Mouse (Mus musculus) megakaryocyte, embryonic 14.5 days (primary cell): ENCODE measurements around the gene Mink1. TPM values are rescaled to one million over a fixed set of nuclear protein-coding genes. Genes with fewer than 3 reads are reported as not detected.

Source experiments
- H3K27me3 ChIP-seq: replicated peaks from 2 replicates; pipeline ENCODE3; 2012; ENCODE audit warnings: inconsistent platforms
- H3K36me3 ChIP-seq: replicated peaks from 2 replicates; pipeline ENCODE3; 2012; ENCODE audit warnings: low read length, inconsistent platforms, mixed read lengths
- H3K4me1 ChIP-seq: 2 replicates; pipeline ENCODE4 v1.6.1; 2012; ENCODE audit warnings: inconsistent platforms
- H3K4me3 ChIP-seq: replicated peaks from 2 replicates; pipeline ENCODE3; 2012; ENCODE audit warnings: moderate library complexity, mild to moderate bottlenecking, inconsistent platforms
- H3K9me3 ChIP-seq: 2 replicates; pipeline ENCODE4 v1.6.1; 2012; ENCODE audit warnings: inconsistent platforms
- FLI1 ChIP-seq: IDR thresholded peaks from 2 replicates; pipeline ENCODE4 v1.6.1; 2012; ENCODE audit warnings: low read length, inconsistent platforms, mixed read lengths
- GATA1 ChIP-seq: IDR thresholded peaks from 3 replicates; pipeline ENCODE4 v1.6.1; 2012; ENCODE audit warnings: mixed read lengths, low read length, inconsistent platforms, borderline replicate concordance
- polyA plus RNA-seq: library from polyadenylated mRNA; stranded (reverse); fragments of >175 nt; gene quantifications from 2 replicates; pipeline ENCODE4 v1.2.3, GENCODE M21; 2012; ENCODE audit warnings: low replicate concordance; ENCODE audit not compliant: insufficient read depth

Mink1 gene
- polyA plus RNA-seq, 1 experiment, result 129 TPM

GRCm38 (mm10) chr11:70644564-70645103 lies 82.0 kb downstream of the Mink1 start:
- Histone ChIP-seq H3K9me3 (no peaks in the 10 kb centered on the region), H3K4me1 (peaks cover 71% of the 10 kb centered on the region), H3K36me3 (peaks cover 84% of the 10 kb centered on the region), H3K4me3 (peak overlapping the region; percentile 93), H3K27me3 (no peaks in the 10 kb centered on the region)
- TF ChIP-seq FLI1 (no peak), GATA1 (no peak)

DNA sequence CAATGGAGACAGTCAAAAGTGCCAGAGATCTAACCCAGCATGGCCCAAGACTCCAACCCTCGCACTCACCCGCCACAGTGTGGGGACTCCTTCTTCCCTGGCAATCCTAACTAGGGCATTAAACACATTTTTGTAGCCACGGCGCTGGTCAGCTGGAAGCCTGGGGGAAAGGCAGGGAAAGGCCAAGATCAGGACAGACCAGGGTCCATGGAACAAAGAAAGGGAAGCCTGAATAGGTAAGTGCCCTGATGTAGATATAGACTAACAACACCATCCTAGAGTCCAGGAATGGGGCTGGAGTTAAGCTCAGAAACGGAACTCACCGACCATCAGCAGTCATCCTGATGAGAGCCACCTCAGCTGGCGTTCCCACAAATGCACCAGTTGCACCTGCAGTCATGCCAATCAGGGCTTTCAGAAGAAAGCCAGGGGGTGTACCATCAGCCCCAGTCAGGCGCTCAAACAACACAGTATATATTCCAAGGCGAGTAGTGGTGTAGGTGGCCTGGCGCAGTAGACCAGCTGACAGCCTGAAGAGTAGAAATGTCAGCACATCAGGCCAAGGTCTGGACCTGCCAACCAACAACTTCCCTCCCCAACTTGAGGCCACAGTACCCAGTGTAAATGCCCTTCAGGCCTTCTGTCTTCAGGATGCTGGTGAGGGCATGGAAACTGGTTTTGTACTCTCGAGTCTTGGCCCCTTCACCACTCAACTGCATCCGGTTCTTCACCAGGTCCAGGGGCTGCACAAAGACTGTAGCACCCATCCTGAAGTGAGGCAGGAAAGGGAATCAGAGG lies 83.0 kb downstream of the Mink1 start:
- TF ChIP-seq FLI1 (no peak), GATA1 (no peak)
- peaks cover 71% of the 10 kb centered on the region for H3K4me1 ChIP-seq
- no peaks in the 10 kb centered on the region for H3K27me3 ChIP-seq
- H3K9me3 ChIP-seq, result no peaks in the 10 kb centered on the region
- peak overlapping the region; percentile 93 for H3K4me3 ChIP-seq
- peaks cover 84% of the 10 kb centered on the region for H3K36me3 ChIP-seq

- no peak for TF ChIP-seq FLI1
- no peak for TF ChIP-seq GATA1
- peaks cover 71% of the 10 kb centered on the region for H3K4me1 ChIP-seq
- no peaks in the 10 kb centered on the region for H3K9me3 ChIP-seq
- no peaks in the 10 kb centered on the region for H3K27me3 ChIP-seq
- H3K4me3 ChIP-seq, result peak overlapping the region; percentile 93
- H3K36me3 ChIP-seq, result peaks cover 84% of the 10 kb centered on the region
These were observed 83.5 kb downstream of the Mink1 start for GRCm38 (mm10) chr11:70646259-70646555.

- H3K9me3 ChIP-seq, result no peaks in the 10 kb centered on the region
- H3K4me1 ChIP-seq, result peaks cover 73% of the 10 kb centered on the region
- TF ChIP-seq GATA1 (no peak), FLI1 (peak; percentile 42; the same call in 1 of the 2 replicates)
- peaks cover 86% of the 10 kb centered on the region for H3K36me3 ChIP-seq
- peak within 1 kb of the TSS; percentile 93 for H3K4me3 ChIP-seq
- H3K27me3 ChIP-seq, result no peaks in the 10 kb centered on the region
These were observed 84.3 kb downstream of the Mink1 start, which contains the start of the genes Rnf167 and Slc25a11 for GRCm38 (mm10) chr11:70646691-70647650. Gene Rnf167, plus strand, starts transcription at chr11:70647235. Gene Slc25a11, minus strand, starts transcription at chr11:70647479.

DNA sequence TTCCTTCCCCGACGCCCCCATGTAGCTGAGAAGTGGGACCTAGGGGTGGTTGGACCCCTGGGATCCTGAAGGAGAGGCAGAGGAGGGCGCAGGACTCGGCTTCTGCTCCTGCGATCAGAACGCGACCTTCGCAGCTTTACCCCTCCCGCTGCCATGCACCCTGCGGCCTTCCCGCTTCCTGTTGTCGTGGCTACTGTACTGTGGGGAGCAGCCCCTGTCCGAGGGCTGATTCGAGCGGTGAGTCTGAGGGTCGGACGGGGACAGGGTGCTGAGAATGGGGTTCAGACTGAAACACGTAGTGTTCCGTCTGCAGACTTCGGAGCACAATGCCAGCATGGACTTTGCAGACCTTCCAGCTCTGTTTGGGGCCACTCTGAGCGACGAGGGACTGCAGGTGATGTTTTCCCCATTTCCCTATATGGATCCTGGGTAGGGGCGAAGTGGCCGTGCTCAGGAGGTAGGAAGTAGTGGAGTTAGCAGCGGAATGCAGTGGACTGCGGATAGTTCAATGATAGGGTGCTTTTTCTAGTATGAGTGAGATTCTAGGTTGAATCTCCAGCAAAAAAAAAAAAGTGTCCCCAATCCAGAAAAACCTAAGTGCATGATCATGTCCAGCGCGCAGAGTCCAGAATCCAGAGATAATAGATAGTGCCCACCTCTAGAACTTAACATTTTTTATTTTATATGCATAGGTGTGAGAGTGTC lies 85.2 kb downstream of the Mink1 start:
- peak overlapping the region; percentile 93 for H3K4me3 ChIP-seq
- peaks cover 78% of the 10 kb centered on the region for H3K4me1 ChIP-seq
- H3K36me3 ChIP-seq, result peaks cover 86% of the 10 kb centered on the region
- no peaks in the 10 kb centered on the region for H3K27me3 ChIP-seq
- H3K9me3 ChIP-seq, result no peaks in the 10 kb centered on the region
- TF ChIP-seq FLI1 (0 out of 2 replicates have a peak, but pooled peaks have one; percentile 2), GATA1 (no peak)

DNA sequence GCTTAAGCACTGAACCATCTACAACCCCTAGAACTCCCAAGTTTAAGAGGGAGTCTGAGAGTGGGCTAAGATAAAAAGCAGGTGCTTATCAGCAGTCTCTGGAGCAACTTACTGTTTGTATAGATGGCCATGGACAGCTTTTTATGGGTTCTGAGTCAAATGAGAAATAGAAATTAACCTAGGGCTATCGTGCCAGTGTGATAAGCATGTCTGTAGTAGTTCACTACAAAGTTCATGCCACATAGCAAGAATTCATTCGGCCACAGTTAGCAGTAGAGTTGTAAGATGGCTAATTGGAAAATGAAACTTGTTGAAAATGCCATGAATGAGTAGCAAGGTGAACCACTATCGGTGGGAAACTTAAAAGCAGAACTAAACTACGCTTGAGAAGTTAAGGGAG lies 85.8 kb downstream of the Mink1 start:
- Histone ChIP-seq H3K4me3 (peak overlapping the region; percentile 93), H3K4me1 (peaks cover 73% of the 10 kb centered on the region), H3K36me3 (peaks cover 84% of the 10 kb centered on the region), H3K9me3 (no peaks in the 10 kb centered on the region), H3K27me3 (no peaks in the 10 kb centered on the region)
- TF ChIP-seq FLI1 (no peak), GATA1 (no peak)

DNA sequence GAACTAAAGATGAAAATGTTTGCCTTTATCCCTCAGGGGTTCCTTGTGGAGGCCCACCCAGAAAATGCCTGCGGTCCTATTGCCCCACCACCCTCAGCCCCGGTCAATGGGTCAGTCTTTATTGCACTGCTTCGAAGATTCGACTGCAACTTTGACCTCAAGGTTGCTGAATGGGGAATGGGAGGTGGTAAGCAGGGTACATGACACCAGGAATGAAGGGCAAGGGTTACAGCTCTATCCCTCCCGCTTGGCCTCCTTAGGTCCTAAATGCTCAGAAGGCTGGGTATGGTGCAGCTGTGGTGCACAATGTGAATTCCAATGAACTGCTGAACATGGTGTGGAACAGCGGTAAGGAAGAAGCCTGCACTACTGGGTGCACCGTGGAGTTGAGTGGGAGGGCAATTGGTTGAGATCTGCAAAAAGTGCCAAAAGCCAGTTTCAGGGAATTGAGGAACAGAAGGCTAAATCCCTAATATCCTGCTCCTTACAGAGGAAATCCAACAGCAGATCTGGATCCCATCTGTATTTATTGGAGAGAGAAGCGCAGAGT lies 86.6 kb downstream of the Mink1 start:
- peaks cover 68% of the 10 kb centered on the region for H3K4me1 ChIP-seq

DNA sequence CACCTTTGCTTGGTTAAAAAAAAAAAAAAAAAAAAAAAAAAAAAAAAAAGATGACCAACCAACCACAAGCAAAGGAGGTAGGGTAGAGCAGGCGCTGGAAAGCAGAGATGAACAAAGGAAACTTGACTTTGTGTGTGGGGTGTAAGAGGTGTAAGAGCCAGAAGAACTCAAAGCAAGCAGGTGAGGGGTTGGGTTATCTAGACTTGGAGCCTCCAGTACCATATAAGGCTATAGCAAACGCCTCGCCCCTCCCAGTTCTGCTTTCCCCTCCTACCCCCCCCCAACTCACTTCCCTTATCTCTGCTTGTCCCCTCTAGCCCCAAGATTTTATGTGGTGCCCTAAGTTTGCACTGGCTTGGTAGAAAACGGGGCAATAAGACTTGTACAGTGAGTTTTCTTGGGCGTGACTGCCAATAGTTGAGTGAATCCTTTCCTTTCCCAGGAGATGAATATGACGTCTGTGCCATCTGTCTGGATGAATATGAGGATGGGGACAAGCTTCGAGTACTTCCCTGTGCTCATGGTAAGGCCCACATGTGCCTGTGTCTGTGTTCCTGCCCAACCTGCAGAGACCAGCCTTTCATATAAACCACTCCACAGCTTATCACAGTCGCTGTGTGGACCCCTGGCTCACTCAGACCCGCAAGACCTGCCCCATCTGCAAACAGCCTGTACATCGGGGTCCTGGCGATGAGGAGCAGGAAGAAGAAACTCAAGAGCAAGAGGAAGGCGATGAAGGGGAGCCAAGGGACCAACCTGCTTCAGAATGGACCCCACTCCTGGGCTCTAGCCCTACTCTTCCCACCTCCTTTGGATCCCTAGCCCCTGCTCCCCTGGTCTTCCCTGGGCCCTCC lies 87.9 kb downstream of the Mink1 start:
- Histone ChIP-seq H3K9me3 (no peaks in the 10 kb centered on the region), H3K4me1 (peaks cover 60% of the 10 kb centered on the region), H3K36me3 (peaks cover 66% of the 10 kb centered on the region), H3K27me3 (no peaks in the 10 kb centered on the region), H3K4me3 (peak overlapping the region; percentile 100)
- TF ChIP-seq FLI1 (no peak), GATA1 (no peak)

More for the DNA sequence above, 86.6 kb downstream of the Mink1 start:
- H3K36me3 ChIP-seq, result peaks cover 79% of the 10 kb centered on the region
- TF ChIP-seq GATA1 (no peak), FLI1 (no peak)
- no peaks in the 10 kb centered on the region for H3K27me3 ChIP-seq
- no peaks in the 10 kb centered on the region for H3K9me3 ChIP-seq
- peak overlapping the region; percentile 93 for H3K4me3 ChIP-seq
